Mouse (Mus musculus): ENCODE measurements around the gene Pitpnc1. TPM values are rescaled to one million over a fixed set of nuclear protein-coding genes. Genes with fewer than 3 reads are reported as not detected.

Gene Pitpnc1
- total and polyA plus RNA-seq, 2 experiments, result 3.5 to 9.4 TPM

- no peak for DNase-seq (ENCODE audit: extremely low read depth, low read depth, low spot score)
- Histone ChIP-seq H3K4me1 (ENCODE audit: control insufficient read depth, insufficient read depth, low read length) (no peaks in the 10 kb centered on the region; the same call in 1 of the 2 replicates), H3K36me3 (ENCODE audit: control insufficient read depth, insufficient read depth, low read length) (peaks cover 18% of the 10 kb centered on the region), H3K9ac (ENCODE audit: low read depth, low read length) (no peak overlapping the region), H3K4me3 (ENCODE audit: insufficient read depth, low read depth, low read length) (no peak overlapping the region), H3K27ac (replicated peaks; ENCODE audit: insufficient read depth, low read depth, low read length) (no peak overlapping the region), H3K27me3 (ENCODE audit: control insufficient read depth, insufficient read depth, low read length) (no peaks in the 10 kb centered on the region), H3K79me2 (ENCODE audit: control insufficient read depth, insufficient read depth, low read length) (no peaks in the 10 kb centered on the region)
- 94% methylated on average over 13 of the region's 13 CpGs for WGBS
- TF ChIP-seq CTCF (IDR thresholded peaks at IDR 0.05; ENCODE audit: low read depth, low read length) (no peak), POLR2A (IDR thresholded peaks at IDR 0.05; ENCODE audit: extremely low read depth, insufficient read depth, low read length) (no peak)
Observed at GRCm38 (mm10) chr11:107209818-107210217, 260.7 kb downstream of the Pitpnc1 start.

- peaks cover 3% of the 10 kb centered on the region for H3K4me1 ChIP-seq (ENCODE audit: control insufficient read depth, insufficient read depth, low read length)
- no peaks in the 10 kb centered on the region for H3K36me3 ChIP-seq (ENCODE audit: control insufficient read depth, insufficient read depth, low read length)
- DNase-seq (ENCODE audit: extremely low read depth, low read depth, low spot score), result no peak
- TF ChIP-seq CTCF (IDR thresholded peaks at IDR 0.05; ENCODE audit: low read depth, low read length), result no peak
- TF ChIP-seq POLR2A (IDR thresholded peaks at IDR 0.05; ENCODE audit: extremely low read depth, insufficient read depth, low read length), result no peak
- no peak overlapping the region for H3K9ac ChIP-seq (ENCODE audit: low read depth, low read length)
- WGBS, result 91% methylated on average over 11 of the region's 11 CpGs
- no peaks in the 10 kb centered on the region for H3K79me2 ChIP-seq (ENCODE audit: control insufficient read depth, insufficient read depth, low read length)
- H3K4me3 ChIP-seq (ENCODE audit: insufficient read depth, low read depth, low read length), result no peak overlapping the region
- H3K27me3 ChIP-seq (ENCODE audit: control insufficient read depth, insufficient read depth, low read length), result no peaks in the 10 kb centered on the region
- H3K27ac ChIP-seq (replicated peaks; ENCODE audit: insufficient read depth, low read depth, low read length), result no peak overlapping the region
Observed at GRCm38 (mm10) chr11:107201773-107202172, 268.7 kb downstream of the Pitpnc1 start.

- DNase-seq (ENCODE audit: extremely low read depth, low read depth, low spot score), result no peak
- Histone ChIP-seq H3K27me3 (ENCODE audit: control insufficient read depth, insufficient read depth, low read length) (no peaks in the 10 kb centered on the region), H3K4me3 (ENCODE audit: insufficient read depth, low read depth, low read length) (no peak overlapping the region), H3K79me2 (ENCODE audit: control insufficient read depth, insufficient read depth, low read length) (no peaks in the 10 kb centered on the region), H3K27ac (replicated peaks; ENCODE audit: insufficient read depth, low read depth, low read length) (no peak overlapping the region), H3K4me1 (ENCODE audit: control insufficient read depth, insufficient read depth, low read length) (no peaks in the 10 kb centered on the region; the same call in 1 of the 2 replicates), H3K9ac (ENCODE audit: low read depth, low read length) (no peak overlapping the region), H3K36me3 (ENCODE audit: control insufficient read depth, insufficient read depth, low read length) (no peaks in the 10 kb centered on the region)
- TF ChIP-seq POLR2A (IDR thresholded peaks at IDR 0.05; ENCODE audit: extremely low read depth, insufficient read depth, low read length) (no peak), CTCF (IDR thresholded peaks at IDR 0.05; ENCODE audit: low read depth, low read length) (no peak)
- WGBS, result 80% methylated on average over 5 of the region's 5 CpGs
Observed at GRCm38 (mm10) chr11:107199281-107199680, 271.2 kb downstream of the Pitpnc1 start.

- H3K4me3 ChIP-seq (ENCODE audit: insufficient read depth, low read depth, low read length), result no peak overlapping the region
- TF ChIP-seq POLR2A (IDR thresholded peaks at IDR 0.05; ENCODE audit: extremely low read depth, insufficient read depth, low read length) (no peak), CTCF (IDR thresholded peaks at IDR 0.05; ENCODE audit: low read depth, low read length) (no peak)
- no peaks in the 10 kb centered on the region for H3K79me2 ChIP-seq (ENCODE audit: control insufficient read depth, insufficient read depth, low read length)
- no peak overlapping the region for H3K9ac ChIP-seq (ENCODE audit: low read depth, low read length)
- no peaks in the 10 kb centered on the region for H3K36me3 ChIP-seq (ENCODE audit: control insufficient read depth, insufficient read depth, low read length)
- H3K27me3 ChIP-seq (ENCODE audit: control insufficient read depth, insufficient read depth, low read length), result no peaks in the 10 kb centered on the region
- WGBS, result 95% methylated on average over 2 of the region's 2 CpGs
- no peak overlapping the region for H3K27ac ChIP-seq (replicated peaks; ENCODE audit: insufficient read depth, low read depth, low read length)
- DNase-seq (ENCODE audit: extremely low read depth, low read depth, low spot score), result no peak
- H3K4me1 ChIP-seq (ENCODE audit: control insufficient read depth, insufficient read depth, low read length), result no peaks in the 10 kb centered on the region
Observed at GRCm38 (mm10) chr11:107195334-107195733, 275.2 kb downstream of the Pitpnc1 start.

- H3K27ac ChIP-seq (replicated peaks; ENCODE audit: insufficient read depth, low read depth, low read length), result no peak overlapping the region
- H3K4me3 ChIP-seq (ENCODE audit: insufficient read depth, low read depth, low read length), result no peak overlapping the region
- H3K9ac ChIP-seq (ENCODE audit: low read depth, low read length), result no peak overlapping the region
- DNase-seq (ENCODE audit: extremely low read depth, low read depth, low spot score), result peak; percentile 53
- no peaks in the 10 kb centered on the region for H3K27me3 ChIP-seq (ENCODE audit: control insufficient read depth, insufficient read depth, low read length)
- 20% methylated on average over 2 of the region's 2 CpGs for WGBS
- TF ChIP-seq POLR2A (IDR thresholded peaks at IDR 0.05; ENCODE audit: extremely low read depth, insufficient read depth, low read length) (no peak), CTCF (IDR thresholded peaks at IDR 0.05; ENCODE audit: low read depth, low read length) (no peak)
- peaks cover 2% of the 10 kb centered on the region; the same call in 1 of the 2 replicates for H3K4me1 ChIP-seq (ENCODE audit: control insufficient read depth, insufficient read depth, low read length)
- 0 out of 2 replicates have a peak, but pooled peaks cover 1% of the 10 kb centered on the region for H3K36me3 ChIP-seq (ENCODE audit: control insufficient read depth, insufficient read depth, low read length)
- H3K79me2 ChIP-seq (ENCODE audit: control insufficient read depth, insufficient read depth, low read length), result peaks cover 8% of the 10 kb centered on the region; the same call in 1 of the 2 replicates
Observed at GRCm38 (mm10) chr11:107190376-107190775, 280.1 kb downstream of the Pitpnc1 start.
